Mouse (Mus musculus) embryonic stem cell, embryonic (primary cell): ENCODE measurements around the gene Rap1a.

Experiments
- CTCF ChIA-PET, 4 experiments: fragments of 300-600 bp in 2 of 4; fragments of 350-600 bp in 2 of 4; sonication (Branson Sonifier 250); formaldehyde crosslinking; loops; one replicate each; lab custom pipeline; 2022; ENCODE audit warnings: inconsistent platforms in 2 of 4; lab: Charles Lee
- POLR2A ChIA-PET, 4 experiments: fragments of 300-600 bp in 2 of 4; fragments of 350-600 bp in 2 of 4; sonication (Branson Sonifier 250); formaldehyde crosslinking; loops; one replicate each; lab custom pipeline; 2022; ENCODE audit warnings: antibody characterized with exemption in 4 of 4, inconsistent platforms in 1 of 4; lab: Charles Lee

Rap1a gene

GRCm38 (mm10) chr3:105801191-105802166, at the start of gene Rap1a:
Gene Rap1a, minus strand, starts transcription at chr3:105801336.
- CTCF ChIA-PET, result no interaction called here
- POLR2A ChIA-PET, result interaction anchor here in 2 of 4 experiments (0.7 to 1.9 kb wide), 5 partner anchors 9 to 157 kb away, joined by 3 to 6 read pairs (median 4); partner anchors contain the start of gene Wdr77 (in 1 of the 2)

DNA sequence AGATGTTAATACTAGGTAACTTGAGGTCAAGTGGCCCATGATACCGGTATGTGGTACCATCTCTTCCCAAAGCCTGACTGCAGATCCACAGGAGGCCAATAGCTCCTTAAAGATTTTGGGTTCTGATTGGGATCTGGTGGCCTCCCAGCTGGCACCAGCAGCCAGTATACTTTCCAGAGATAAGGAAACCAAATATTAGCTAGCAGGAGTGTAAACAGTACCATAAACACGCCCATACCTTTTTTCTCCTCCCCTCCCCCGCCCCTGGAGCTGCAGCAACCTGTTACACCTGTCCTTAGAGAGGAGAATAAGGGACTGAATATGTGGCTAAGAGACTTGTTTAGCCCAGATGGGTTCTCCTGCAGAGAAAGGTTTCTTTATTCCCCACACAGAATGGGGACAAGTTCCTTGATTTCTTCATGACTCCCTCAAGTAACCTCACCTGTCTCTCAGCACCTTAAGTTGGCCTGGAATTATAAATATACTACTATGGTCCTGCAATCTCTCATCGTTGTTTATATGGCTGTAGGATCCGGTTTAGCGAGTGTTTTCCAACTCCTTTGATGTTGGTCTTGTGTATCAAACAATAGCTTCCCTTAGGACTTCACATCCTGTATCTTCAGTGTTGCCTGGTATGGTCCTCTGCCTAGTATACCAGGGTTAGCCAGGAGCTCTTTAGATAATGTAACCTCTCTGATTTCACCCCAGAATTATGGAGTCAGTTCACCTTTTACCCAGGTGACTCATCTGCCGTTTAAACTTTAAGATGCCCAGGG, 45.3 kb upstream of the Rap1a start:
- CTCF ChIA-PET, result no interaction called here
- POLR2A ChIA-PET, result interaction anchor here in 1 of 4 experiments (0.6 kb wide), 1 partner anchor 56 kb away, joined by 3 read pairs; no protein-coding TSS in a partner anchor

DNA sequence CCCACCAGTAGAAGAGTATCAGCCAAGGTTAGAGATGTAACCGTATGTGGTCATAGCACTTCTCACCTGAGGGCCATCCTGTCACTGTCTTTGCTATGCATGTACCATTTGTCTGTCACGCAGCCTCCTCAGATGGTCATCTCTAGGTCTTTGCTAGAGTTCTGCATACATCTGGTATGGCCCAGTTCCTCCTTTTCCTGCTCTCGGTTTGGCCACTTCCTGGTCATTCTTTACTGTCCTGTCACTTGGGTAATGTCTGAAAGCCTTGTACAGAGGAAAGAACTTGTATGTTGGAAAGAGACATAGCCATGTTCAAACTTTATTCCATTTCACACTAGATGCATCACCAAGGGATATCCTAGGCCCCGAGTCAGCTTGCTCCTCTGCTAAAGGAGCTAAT, 38.7 kb upstream of the Rap1a start:
- CTCF ChIA-PET, result no interaction called here

GRCm38 (mm10) chr3:105838655-105839054, 37.5 kb upstream of the Rap1a start:
- ChIA-PET CTCF (interaction anchor here in 1 of 4 experiments (0.6 kb wide), 1 partner anchor 113 kb away, joined by 3 read pairs; no protein-coding TSS in a partner anchor), POLR2A (interaction anchor here in 2 of 4 experiments (0.5 to 0.8 kb wide), 2 partner anchors 42 to 53 kb away, joined by 3 read pairs; no protein-coding TSS in a partner anchor)

More for the DNA sequence above, 38.7 kb upstream of the Rap1a start:
- POLR2A ChIA-PET, result no interaction called here

GRCm38 (mm10) chr3:105836883-105837282, 35.7 kb upstream of the Rap1a start:
- CTCF ChIA-PET, result no interaction called here
- POLR2A ChIA-PET, result interaction anchor here in 1 of 4 experiments (0.6 kb wide), 1 partner anchor 112 kb away, joined by 3 read pairs; no protein-coding TSS in a partner anchor

- CTCF ChIA-PET, result no interaction called here
- POLR2A ChIA-PET, result interaction anchor here in 1 of 4 experiments (0.6 to 0.7 kb wide), 3 partner anchors 56 to 677 kb away, joined by 3 to 4 read pairs (median 4); no protein-coding TSS in a partner anchor
These were observed 34.7 kb upstream of the Rap1a start for GRCm38 (mm10) chr3:105835875-105836274.

DNA sequence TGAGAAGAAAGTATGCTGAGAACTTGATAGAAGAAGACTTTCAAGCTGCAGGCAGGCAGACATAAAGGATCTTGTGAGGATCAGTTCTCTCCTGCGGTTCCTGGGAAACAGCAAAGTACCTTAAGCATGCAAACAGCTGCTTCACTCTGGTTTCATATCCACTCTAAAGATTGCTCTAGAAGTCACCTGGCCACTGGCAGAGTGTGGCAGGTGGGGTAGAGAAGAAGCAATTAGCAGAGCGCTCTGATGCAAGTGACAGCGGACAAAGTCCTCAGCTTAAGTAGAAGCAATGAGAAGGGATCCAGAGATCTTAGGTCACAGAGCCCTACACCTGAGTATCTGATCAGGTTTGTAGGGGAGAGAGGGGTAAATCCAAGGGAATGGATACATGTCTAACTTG, 30.4 kb upstream of the Rap1a start:
- ChIA-PET POLR2A (no interaction called here), CTCF (no interaction called here)

- POLR2A ChIA-PET, result interaction anchor here in 1 of 4 experiments (0.6 kb wide), 1 partner anchor 14 kb away, joined by 3 read pairs; no protein-coding TSS in a partner anchor
- CTCF ChIA-PET, result interaction anchor here in 1 of 4 experiments (0.9 kb wide), 1 partner anchor 67 kb away, joined by 3 read pairs; no protein-coding TSS in a partner anchor
These were observed 24.5 kb upstream of the Rap1a start for GRCm38 (mm10) chr3:105825501-105826161.

GRCm38 (mm10) chr3:105824704-105825103, 23.6 kb upstream of the Rap1a start:
- POLR2A ChIA-PET, result interaction anchor here in 1 of 4 experiments (0.7 kb wide), 1 partner anchor 145 kb away, joined by 3 read pairs; no protein-coding TSS in a partner anchor
- CTCF ChIA-PET, result interaction anchor here in 1 of 4 experiments (0.9 kb wide), 1 partner anchor 68 kb away, joined by 3 read pairs; no protein-coding TSS in a partner anchor

DNA sequence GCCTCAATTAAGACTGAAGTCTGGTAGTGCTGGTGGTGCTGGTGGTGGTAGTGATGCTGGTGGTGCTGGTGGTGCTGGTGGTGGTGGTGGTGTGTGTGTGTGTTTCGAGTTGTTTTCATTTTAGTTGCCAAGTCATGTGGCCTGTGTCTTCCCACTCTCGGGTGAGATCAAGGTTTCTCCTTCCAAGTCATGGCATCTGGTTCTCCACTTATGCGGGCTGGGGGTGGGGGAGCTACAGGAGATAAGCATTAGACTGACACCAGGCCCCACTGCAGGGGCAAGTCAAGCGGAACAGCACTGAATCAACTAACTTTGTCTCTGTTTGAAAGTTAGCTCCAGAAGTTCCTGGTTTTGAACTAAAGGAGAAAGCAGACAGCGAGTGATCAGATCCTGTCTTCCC, 23.0 kb upstream of the Rap1a start:
- CTCF ChIA-PET, result no interaction called here
- POLR2A ChIA-PET, result no interaction called here

DNA sequence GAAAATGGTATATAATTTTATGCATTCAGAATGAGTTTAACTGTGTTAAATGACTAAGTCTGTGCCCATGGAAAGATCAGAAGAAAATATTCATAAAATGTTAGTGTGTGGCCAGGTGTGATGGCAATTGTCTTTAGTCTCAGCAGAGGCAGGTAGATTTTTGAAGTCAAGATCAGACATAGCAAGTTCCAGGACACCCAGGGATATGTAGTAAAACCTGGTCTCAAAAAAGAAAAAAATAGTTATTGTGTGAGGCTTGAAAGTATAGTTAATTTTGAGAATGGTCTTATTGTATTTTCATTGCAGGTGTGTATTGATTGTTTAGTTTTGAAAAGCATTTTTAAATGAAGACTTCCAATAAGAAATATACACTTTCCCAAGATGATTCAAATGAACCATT, 22.5 kb upstream of the Rap1a start:
- ChIA-PET POLR2A (no interaction called here), CTCF (no interaction called here)

- ChIA-PET CTCF (no interaction called here), POLR2A (no interaction called here)
These were observed 20.4 kb upstream of the Rap1a start for GRCm38 (mm10) chr3:105821504-105821903.

- POLR2A ChIA-PET, result no interaction called here
These were observed 19.1 kb upstream of the Rap1a start for GRCm38 (mm10) chr3:105820272-105820671.

GRCm38 (mm10) chr3:105818130-105819004, 17.2 kb upstream of the Rap1a start:
- ChIA-PET CTCF (no interaction called here), POLR2A (interaction anchor here in 1 of 4 experiments (1.0 kb wide), 1 partner anchor 132 kb away, joined by 3 read pairs; no protein-coding TSS in a partner anchor)

More at GRCm38 (mm10) chr3:105820272-105820671, 19.1 kb upstream of the Rap1a start:
- CTCF ChIA-PET, result no interaction called here

DNA sequence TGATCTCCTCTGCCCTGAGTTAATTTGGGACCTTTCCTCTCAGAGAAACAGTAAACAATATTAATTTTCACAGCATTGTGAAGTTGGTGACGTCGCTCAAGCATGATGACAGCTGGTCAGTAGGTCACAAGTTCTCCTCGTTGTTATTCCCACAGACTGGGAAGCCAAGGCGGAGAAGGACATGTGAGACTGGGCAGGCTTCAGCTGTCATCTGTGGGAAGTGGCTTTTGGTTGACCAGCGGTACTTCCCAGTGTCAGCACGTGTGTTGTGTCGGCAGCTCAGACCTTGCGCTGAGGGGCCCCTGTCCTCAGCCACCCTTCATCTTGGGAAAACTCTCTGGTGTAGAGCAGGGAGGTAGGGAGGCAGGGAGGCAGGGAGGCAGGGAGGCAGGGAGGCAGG, 15.0 kb upstream of the Rap1a start:
- CTCF ChIA-PET, result no interaction called here
- POLR2A ChIA-PET, result no interaction called here

GRCm38 (mm10) chr3:105815236-105815904, 14.2 kb upstream of the Rap1a start:
- ChIA-PET CTCF (no interaction called here), POLR2A (no interaction called here)

GRCm38 (mm10) chr3:105811146-105811545, 10.0 kb upstream of the Rap1a start:
- CTCF ChIA-PET, result no interaction called here
- POLR2A ChIA-PET, result interaction anchor here in 2 of 4 experiments (0.6 kb wide), 2 partner anchors 29 to 1786 kb away, joined by 4 to 8 read pairs; no protein-coding TSS in a partner anchor
